Mouse (Mus musculus): ENCODE results near the gene Arfrp1. TPM values are rescaled to one million over a fixed set of nuclear protein-coding genes. Genes with fewer than 3 reads are reported as not detected.

The Arfrp1 gene
- 65.1 TPM for polyA plus RNA-seq (2015; fragmentation: Illumina TruSeq; extraction: RNeasy Lipid Tissue Mini Kit (QIAGEN cat#74804); ENCODE audit: low read depth, low replicate concordance)

GRCm38 (mm10) chr2:181364860-181365596 lies at the start of gene Arfrp1, which contains the start of gene Zgpat:
Gene Arfrp1 (minus strand): TSS chr2:181365404.
Gene Zgpat (plus strand): TSS chr2:181364928.

GRCm38 (mm10) chr2:181379778-181380177 lies 14.6 kb upstream of the Arfrp1 start, which contains the start of gene Lime1:
Gene Lime1 (plus strand): TSS chr2:181380078.

GRCm38 (mm10) chr2:181319248-181320102 lies 45.7 kb downstream of the Arfrp1 start, which contains the start of gene Rtel1:
Gene Rtel1 (plus strand): TSS chr2:181319739.

GRCm38 (mm10) chr2:181314080-181314810 lies 51.0 kb downstream of the Arfrp1 start, which contains the start of gene Stmn3:
Gene Stmn3 (minus strand): TSS chr2:181314500.

Other genes starting within 250 kb of the Arfrp1 start
- 159 TPM for gene Kcnq2, start 230.1 kb downstream of the Arfrp1 start, polyA plus RNA-seq (2015; fragmentation: Illumina TruSeq; extraction: RNeasy Lipid Tissue Mini Kit (QIAGEN cat#74804); ENCODE audit: low read depth, low replicate concordance)
- gene Eef1a2, start 208.4 kb downstream of the Arfrp1 start, polyA plus RNA-seq (2015; fragmentation: Illumina TruSeq; extraction: RNeasy Lipid Tissue Mini Kit (QIAGEN cat#74804); ENCODE audit: low read depth, low replicate concordance) = 910 TPM
- 118 TPM for gene Ppdpf, start 178.2 kb downstream of the Arfrp1 start, polyA plus RNA-seq (2015; fragmentation: Illumina TruSeq; extraction: RNeasy Lipid Tissue Mini Kit (QIAGEN cat#74804); ENCODE audit: low read depth, low replicate concordance)
- gene Ptk6, start 162.6 kb downstream of the Arfrp1 start, polyA plus RNA-seq (2015; fragmentation: Illumina TruSeq; extraction: RNeasy Lipid Tissue Mini Kit (QIAGEN cat#74804); ENCODE audit: low read depth, low replicate concordance) = not detected
- 0.28 TPM for gene Srms, start 152.2 kb downstream of the Arfrp1 start, polyA plus RNA-seq (2015; fragmentation: Illumina TruSeq; extraction: RNeasy Lipid Tissue Mini Kit (QIAGEN cat#74804); ENCODE audit: low read depth, low replicate concordance)
- gene Fndc11, start 145.4 kb downstream of the Arfrp1 start, polyA plus RNA-seq (2015; fragmentation: Illumina TruSeq; extraction: RNeasy Lipid Tissue Mini Kit (QIAGEN cat#74804); ENCODE audit: low read depth, low replicate concordance) = not detected
- gene Helz2, start 123.4 kb downstream of the Arfrp1 start, polyA plus RNA-seq (2015; fragmentation: Illumina TruSeq; extraction: RNeasy Lipid Tissue Mini Kit (QIAGEN cat#74804); ENCODE audit: low read depth, low replicate concordance) = 1.9 TPM
- gene Gmeb2, start 77.4 kb downstream of the Arfrp1 start, polyA plus RNA-seq (2015; fragmentation: Illumina TruSeq; extraction: RNeasy Lipid Tissue Mini Kit (QIAGEN cat#74804); ENCODE audit: low read depth, low replicate concordance) = 19.4 TPM
- gene Stmn3, start 50.9 kb downstream of the Arfrp1 start, polyA plus RNA-seq (2015; fragmentation: Illumina TruSeq; extraction: RNeasy Lipid Tissue Mini Kit (QIAGEN cat#74804); ENCODE audit: low read depth, low replicate concordance) = 1,118 TPM
- gene Rtel1, start 45.7 kb downstream of the Arfrp1 start, polyA plus RNA-seq (2015; fragmentation: Illumina TruSeq; extraction: RNeasy Lipid Tissue Mini Kit (QIAGEN cat#74804); ENCODE audit: low read depth, low replicate concordance) = 26.0 TPM
- 52.2 TPM for gene Zgpat, start 476 bp downstream of the Arfrp1 start, polyA plus RNA-seq (2015; fragmentation: Illumina TruSeq; extraction: RNeasy Lipid Tissue Mini Kit (QIAGEN cat#74804); ENCODE audit: low read depth, low replicate concordance)
- gene Lime1, start 14.7 kb upstream of the Arfrp1 start, polyA plus RNA-seq (2015; fragmentation: Illumina TruSeq; extraction: RNeasy Lipid Tissue Mini Kit (QIAGEN cat#74804); ENCODE audit: low read depth, low replicate concordance) = 31.4 TPM
- 6.2 TPM for gene Zbtb46, start 94.0 kb upstream of the Arfrp1 start, polyA plus RNA-seq (2015; fragmentation: Illumina TruSeq; extraction: RNeasy Lipid Tissue Mini Kit (QIAGEN cat#74804); ENCODE audit: low read depth, low replicate concordance)
- gene Abhd16b, start 127.8 kb upstream of the Arfrp1 start, polyA plus RNA-seq (2015; fragmentation: Illumina TruSeq; extraction: RNeasy Lipid Tissue Mini Kit (QIAGEN cat#74804); ENCODE audit: low read depth, low replicate concordance) = not detected
- 156 TPM for gene Tpd52l2, start 131.7 kb upstream of the Arfrp1 start, polyA plus RNA-seq (2015; fragmentation: Illumina TruSeq; extraction: RNeasy Lipid Tissue Mini Kit (QIAGEN cat#74804); ENCODE audit: low read depth, low replicate concordance)
- 172 TPM for gene Dnajc5, start 155.1 kb upstream of the Arfrp1 start, polyA plus RNA-seq (2015; fragmentation: Illumina TruSeq; extraction: RNeasy Lipid Tissue Mini Kit (QIAGEN cat#74804); ENCODE audit: low read depth, low replicate concordance)
- gene Uckl1, start 219.5 kb upstream of the Arfrp1 start, polyA plus RNA-seq (2015; fragmentation: Illumina TruSeq; extraction: RNeasy Lipid Tissue Mini Kit (QIAGEN cat#74804); ENCODE audit: low read depth, low replicate concordance) = 58.3 TPM
- 42.7 TPM for gene Prpf6, start 226.5 kb upstream of the Arfrp1 start, polyA plus RNA-seq (2015; fragmentation: Illumina TruSeq; extraction: RNeasy Lipid Tissue Mini Kit (QIAGEN cat#74804); ENCODE audit: low read depth, low replicate concordance)
- gene Zfp512b, start 227.4 kb upstream of the Arfrp1 start, polyA plus RNA-seq (2015; fragmentation: Illumina TruSeq; extraction: RNeasy Lipid Tissue Mini Kit (QIAGEN cat#74804); ENCODE audit: low read depth, low replicate concordance) = 45.3 TPM
- gene Samd10, start 233.8 kb upstream of the Arfrp1 start, polyA plus RNA-seq (2015; fragmentation: Illumina TruSeq; extraction: RNeasy Lipid Tissue Mini Kit (QIAGEN cat#74804); ENCODE audit: low read depth, low replicate concordance) = 24.8 TPM